Mouse (Mus musculus): ENCODE results near the gene Cemip. TPM values are rescaled to one million over a fixed set of nuclear protein-coding genes. Genes with fewer than 3 reads are reported as not detected.

Gene Cemip
- total RNA-seq, 2 experiments from 2014 or later, result 12.2 to 12.7 TPM

- DNase-seq (ENCODE audit: low spot score in 2 of 2), result no peak
These were observed 111.0 kb downstream of the Cemip start for GRCm38 (mm10) chr7:83975283-83975682.

GRCm38 (mm10) chr7:83972485-83972884 is 113.8 kb downstream of the Cemip start:
- no peak for DNase-seq (ENCODE audit: low spot score in 2 of 2)

GRCm38 (mm10) chr7:83966047-83966818 is 120.1 kb downstream of the Cemip start:
- no peak for DNase-seq (ENCODE audit: low spot score in 2 of 2)

GRCm38 (mm10) chr7:83965181-83965580 is 121.1 kb downstream of the Cemip start:
- DNase-seq (ENCODE audit: low spot score in 2 of 2), result no peak

GRCm38 (mm10) chr7:83952511-83952910 is 133.8 kb downstream of the Cemip start:
- no peak for DNase-seq (ENCODE audit: low spot score in 2 of 2)

- DNase-seq (ENCODE audit: low spot score in 2 of 2), result no peak
These were observed 135.0 kb downstream of the Cemip start for GRCm38 (mm10) chr7:83951327-83951726.

GRCm38 (mm10) chr7:83949662-83950061 is 136.6 kb downstream of the Cemip start:
- no peak for DNase-seq (ENCODE audit: low spot score in 2 of 2)

- no peak for DNase-seq (ENCODE audit: low spot score in 2 of 2)
These were observed 137.6 kb downstream of the Cemip start for GRCm38 (mm10) chr7:83948743-83949142.

- peak; percentile 65 to 75 for DNase-seq (ENCODE audit: low spot score in 2 of 2)
These were observed 144.6 kb downstream of the Cemip start for GRCm38 (mm10) chr7:83941701-83942101.

- DNase-seq (ENCODE audit: low spot score in 2 of 2), result no peak
These were observed 146.2 kb downstream of the Cemip start for GRCm38 (mm10) chr7:83940136-83940535.

- DNase-seq (ENCODE audit: low spot score in 2 of 2), result no peak
These were observed 147.1 kb downstream of the Cemip start for GRCm38 (mm10) chr7:83939017-83939721.

GRCm38 (mm10) chr7:83921637-83922036 is 164.7 kb downstream of the Cemip start:
- DNase-seq (ENCODE audit: low spot score in 2 of 2), result no peak

- DNase-seq (ENCODE audit: low spot score in 2 of 2), result no peak
These were observed 166.1 kb downstream of the Cemip start for GRCm38 (mm10) chr7:83920241-83920640.

- DNase-seq (ENCODE audit: low spot score in 2 of 2), result peak; percentile 88 to 96
These were observed 171.7 kb downstream of the Cemip start for GRCm38 (mm10) chr7:83914566-83914965.

- DNase-seq (ENCODE audit: low spot score in 2 of 2), result no peak
These were observed 172.3 kb downstream of the Cemip start for GRCm38 (mm10) chr7:83913995-83914394.

- DNase-seq (ENCODE audit: low spot score in 2 of 2), result no peak
These were observed 172.8 kb downstream of the Cemip start for GRCm38 (mm10) chr7:83913405-83913932.

- no peak for DNase-seq (ENCODE audit: low spot score in 2 of 2)
These were observed 174.4 kb downstream of the Cemip start for GRCm38 (mm10) chr7:83911909-83912308.

- DNase-seq (ENCODE audit: low spot score in 2 of 2), result no peak
These were observed 181.5 kb downstream of the Cemip start for GRCm38 (mm10) chr7:83904831-83905230.

GRCm38 (mm10) chr7:83902296-83903145 is 183.8 kb downstream of the Cemip start:
- no peak for DNase-seq (ENCODE audit: low spot score in 2 of 2)

GRCm38 (mm10) chr7:83901425-83901824 is 184.9 kb downstream of the Cemip start:
- no peak for DNase-seq (ENCODE audit: low spot score in 2 of 2)

- no peak for DNase-seq (ENCODE audit: low spot score in 2 of 2)
These were observed 185.8 kb downstream of the Cemip start for GRCm38 (mm10) chr7:83900519-83900918.

Measured in left cerebral cortex, adult 18-20 months (tissue).